Mouse (Mus musculus) megakaryocyte-erythroid progenitor cell, adult 5-6 weeks (primary cell): ENCODE data around the gene Cmklr1. TPM values are rescaled to one million over a fixed set of nuclear protein-coding genes. Genes with fewer than 3 reads are reported as not detected.

Experiments
- ATAC-seq: replicated peaks from 2 replicates; pipeline ENCODE4 v1.8.0; 2016; ENCODE audit warnings: mild to moderate bottlenecking, inconsistent platforms; ENCODE audit not compliant: severe bottlenecking, poor library complexity, low FRiP score, low TSS enrichment
- total RNA-seq, 2 experiments: library from RNA; stranded (forward) in 1 of 2; stranded (reverse) in 1 of 2; fragments of 200-1000, 215-1000 nt in 1 of 2; fragments of >200 nt in 1 of 2; fragmentation: Nextera tagmentation in 1 of 2; gene quantifications; 2 replicates each; pipeline ENCODE4 v1.2.3; 2014 to 2017

Gene Cmklr1
- total RNA-seq, 2 experiments from 2014 or later = 0.23 to 0.48 TPM

DNA sequence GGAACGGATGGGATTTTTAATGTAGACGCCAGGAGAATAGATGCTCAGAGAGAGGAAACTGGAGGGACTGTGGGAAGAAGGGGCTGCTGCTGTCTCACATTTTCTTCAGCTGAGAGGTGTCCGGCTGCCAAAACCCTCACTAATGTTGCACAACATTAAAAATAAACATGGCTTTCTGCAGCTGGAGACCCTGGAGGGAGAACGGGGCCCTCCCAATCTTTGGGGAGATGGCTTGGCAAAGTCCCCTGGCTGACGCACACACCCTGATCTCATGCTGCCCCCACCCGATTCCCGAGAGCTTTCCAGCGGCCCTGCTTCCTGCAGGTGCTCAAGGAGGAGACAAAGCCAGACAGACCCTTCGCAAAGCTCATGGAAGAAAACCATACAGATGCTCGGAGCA is 10.6 kb upstream of the Cmklr1 start:
- ATAC-seq = no peak

DNA sequence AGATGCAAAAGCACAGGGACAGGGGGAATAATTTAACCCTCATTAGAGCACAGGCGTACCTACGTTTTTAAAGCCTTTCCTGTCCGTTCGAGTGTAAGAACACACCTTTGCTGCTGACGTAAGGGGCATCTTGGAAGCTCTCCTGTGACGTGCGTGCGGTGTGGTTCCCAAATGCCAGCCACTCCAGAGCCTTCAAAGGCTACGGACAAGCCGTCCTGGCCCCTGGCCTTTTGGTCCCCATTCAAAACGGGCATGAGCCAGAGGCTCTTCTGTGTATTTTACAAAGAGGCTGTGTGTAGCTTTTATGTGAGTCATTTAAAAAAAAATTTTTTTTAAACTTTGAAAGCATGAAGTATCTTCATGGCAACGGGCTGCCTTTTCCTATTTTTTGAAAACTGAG is 4.6 kb upstream of the Cmklr1 start:
- no peak for ATAC-seq

DNA sequence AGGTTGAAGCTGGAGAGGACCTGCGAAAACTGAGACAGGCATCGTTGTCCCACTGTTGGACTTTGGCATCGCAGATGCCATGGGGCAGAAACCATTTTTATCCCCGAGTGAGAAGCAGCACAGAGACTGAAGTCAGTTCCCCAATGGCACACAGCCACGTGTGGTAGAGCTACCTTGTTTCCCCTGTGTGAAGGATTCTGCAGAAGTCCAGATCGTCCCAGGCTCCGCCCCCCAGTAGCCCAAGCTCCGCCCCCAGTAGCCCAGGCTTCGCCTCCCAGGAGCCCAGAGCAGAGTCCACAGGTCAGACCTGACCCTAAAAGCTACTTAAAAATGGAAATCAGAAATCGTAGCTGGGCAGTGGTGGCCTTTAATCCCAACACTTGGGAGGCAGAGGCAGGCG is 4.0 kb upstream of the Cmklr1 start:
- no peak for ATAC-seq

DNA sequence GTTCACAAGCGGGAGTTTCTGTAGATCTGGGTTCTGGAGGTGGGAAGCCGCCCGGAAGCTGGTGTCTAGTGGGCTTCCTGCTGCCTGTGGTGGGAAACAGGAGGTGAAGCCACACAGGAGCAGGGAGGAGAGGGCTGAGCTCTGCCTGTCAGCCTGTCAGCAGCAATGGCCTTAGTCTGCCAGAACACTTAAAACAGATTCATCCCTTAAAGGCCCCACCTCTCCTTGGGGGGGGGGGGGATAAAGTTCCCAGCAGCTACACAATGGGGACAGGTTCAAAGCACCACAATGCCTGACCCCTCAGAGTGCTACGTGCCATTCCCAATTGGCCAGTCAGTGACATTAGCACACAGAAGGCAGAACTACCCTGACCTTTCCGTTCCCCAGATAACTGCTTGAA is 2.0 kb upstream of the Cmklr1 start:
- no peak for ATAC-seq

DNA sequence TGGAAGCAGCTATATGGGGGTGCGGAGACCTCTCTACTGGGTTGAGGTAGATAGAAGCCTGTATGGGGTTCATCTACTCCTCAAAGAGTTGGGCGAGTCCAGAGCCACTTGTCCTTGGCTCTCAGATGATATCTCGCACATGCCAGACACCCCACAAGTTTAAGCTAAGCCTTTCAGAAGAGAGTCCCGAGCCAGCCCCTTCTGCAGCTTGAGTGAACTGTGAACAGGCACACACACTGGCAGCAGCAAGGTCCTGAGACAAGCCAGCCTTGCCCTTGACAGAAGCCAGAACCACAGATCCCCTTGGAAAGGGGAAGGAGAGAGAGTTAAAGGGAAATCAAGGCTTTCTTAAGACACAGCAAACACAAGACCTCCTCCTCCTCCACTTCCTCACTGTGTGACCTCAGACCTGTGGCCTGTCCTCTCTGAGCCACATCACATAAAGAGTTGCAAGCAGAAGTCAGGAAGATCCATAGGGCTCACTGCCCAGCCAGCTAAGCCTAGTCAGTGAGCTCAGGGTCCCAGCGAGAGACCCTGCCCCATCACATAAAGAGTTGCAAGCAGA is 1.5 kb downstream of the Cmklr1 start:
- ATAC-seq = no peak

DNA sequence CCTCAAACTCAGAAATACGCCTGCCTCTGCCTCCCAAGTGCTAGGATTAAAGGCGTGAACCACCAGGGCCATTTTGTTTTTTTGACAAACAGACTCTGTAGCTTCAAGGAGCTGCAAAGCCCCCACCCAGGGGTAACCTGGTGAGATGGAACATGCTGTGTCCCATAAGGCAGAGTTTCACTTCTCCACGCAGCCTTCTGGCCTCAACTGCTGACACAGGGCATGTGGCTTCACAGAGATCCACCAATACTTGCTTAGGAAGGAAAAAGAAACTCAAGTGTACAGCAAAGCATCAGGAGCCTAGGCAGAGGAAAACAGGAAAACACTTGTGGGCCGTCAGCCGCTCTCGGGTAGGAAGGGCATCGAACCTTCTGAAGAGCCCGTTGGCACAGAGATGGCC is 3.1 kb downstream of the Cmklr1 start:
- no peak for ATAC-seq

DNA sequence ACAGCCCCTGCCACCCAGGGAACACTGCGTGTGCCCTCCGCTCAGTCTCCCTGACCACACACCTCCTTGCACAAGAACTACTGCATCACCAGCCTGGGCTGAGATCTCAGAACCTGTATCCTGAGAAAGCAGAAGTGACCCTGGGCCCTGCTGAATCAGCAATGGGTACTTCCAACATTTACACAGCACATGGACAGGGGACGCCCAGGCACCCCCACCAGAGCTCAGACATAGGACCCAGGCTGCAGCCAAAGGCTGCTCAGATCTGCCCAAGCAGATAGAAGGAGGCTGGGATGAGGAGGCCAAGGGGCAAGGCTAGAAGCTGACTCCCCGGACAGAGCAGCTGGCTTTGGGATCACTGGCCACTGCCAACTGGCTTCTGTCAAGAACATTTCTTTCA is 5.7 kb downstream of the Cmklr1 start:
- ATAC-seq = no peak

DNA sequence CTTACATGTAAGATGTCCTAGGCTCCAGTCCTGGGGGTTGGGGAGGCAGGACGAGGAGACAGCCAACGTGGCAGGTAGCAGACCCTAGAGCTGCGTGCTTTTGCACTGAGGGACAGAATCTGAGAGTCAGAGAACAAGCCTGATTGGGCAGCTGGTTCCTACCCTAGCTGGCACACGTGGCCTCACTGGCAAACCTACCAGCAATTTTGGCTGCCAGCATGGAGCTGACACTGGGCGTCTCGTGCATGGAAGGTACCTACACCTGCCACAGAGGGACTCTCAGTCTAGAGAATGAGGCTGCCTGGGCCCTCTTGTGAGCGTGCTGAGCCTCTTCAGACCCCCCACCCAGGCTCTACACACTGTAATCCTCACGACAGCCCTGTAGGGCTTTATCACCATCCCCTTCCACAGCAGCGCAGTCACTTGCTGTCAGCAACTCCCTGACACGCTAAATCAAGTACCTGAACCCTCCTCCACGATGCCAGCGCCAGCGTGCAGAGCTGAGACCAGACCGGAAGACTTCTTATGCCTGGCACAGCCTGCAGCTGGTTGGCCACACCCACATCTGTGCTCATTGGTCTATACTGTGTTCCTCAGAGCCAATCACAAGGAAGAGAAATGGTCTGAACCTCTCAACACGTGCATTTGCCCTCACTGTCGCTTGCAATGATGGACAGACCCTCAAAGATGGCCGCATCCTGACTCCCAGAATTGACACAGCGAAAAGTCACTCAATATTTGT is 6.9 kb downstream of the Cmklr1 start:
- ATAC-seq = peak; percentile 86

DNA sequence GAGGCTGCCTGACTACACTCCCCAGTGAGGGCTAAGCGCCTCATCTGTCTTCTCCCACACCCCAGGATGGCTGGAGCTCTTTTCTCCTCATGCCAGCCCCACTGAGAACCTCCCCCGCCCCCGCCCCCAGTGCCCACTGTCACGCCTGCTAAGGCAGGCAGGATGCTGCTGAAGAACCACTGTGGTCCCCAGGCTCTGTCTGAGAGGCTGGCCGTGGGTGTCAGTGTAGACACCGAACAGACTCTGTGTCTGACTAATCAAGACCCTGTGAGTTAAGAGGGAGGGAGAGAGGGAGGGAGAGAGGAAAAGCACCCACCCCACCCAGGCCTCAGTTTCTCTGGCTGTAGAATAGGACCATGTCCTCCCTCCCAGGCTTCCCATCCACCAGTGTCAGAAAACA is 9.2 kb downstream of the Cmklr1 start:
- no peak for ATAC-seq

DNA sequence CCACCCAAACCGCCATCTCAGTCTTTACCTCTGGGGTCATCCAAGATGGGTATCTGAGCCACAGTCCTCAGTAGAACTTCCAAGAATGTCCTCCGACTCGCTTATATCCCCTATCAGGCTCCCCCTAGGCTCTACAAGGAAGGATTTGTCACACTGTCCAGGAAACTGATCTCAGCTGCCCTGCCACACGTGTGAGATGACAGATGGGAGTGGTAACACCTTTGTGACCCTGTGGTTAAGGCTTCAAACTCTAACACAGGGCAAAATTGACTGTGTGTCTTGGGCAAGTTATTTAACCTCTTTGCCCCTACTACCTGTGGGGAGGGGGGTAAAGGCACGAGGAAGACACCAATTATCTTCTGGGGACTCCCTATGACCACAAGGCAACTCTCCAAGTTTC is 11.1 kb downstream of the Cmklr1 start:
- no peak for ATAC-seq

DNA sequence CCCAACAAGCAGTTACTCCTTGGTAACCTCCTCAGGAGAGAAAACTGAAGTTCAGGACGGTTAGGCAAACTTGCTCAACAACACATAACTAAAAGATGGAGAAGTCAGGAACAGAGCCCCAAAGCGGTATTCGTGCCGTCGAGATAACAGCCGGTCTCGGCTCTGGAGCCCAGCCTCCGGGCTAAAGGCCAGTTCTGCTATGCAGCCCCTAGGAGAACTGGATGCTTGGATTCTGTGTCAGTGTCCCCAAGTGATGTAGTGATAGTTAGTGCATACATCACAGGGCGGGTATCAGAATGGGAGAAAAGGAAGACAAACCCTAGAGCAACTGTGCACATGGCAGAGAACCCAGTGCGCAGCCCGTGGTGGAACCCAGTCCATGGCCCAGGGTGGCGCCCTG is 12.2 kb downstream of the Cmklr1 start:
- no peak for ATAC-seq

DNA sequence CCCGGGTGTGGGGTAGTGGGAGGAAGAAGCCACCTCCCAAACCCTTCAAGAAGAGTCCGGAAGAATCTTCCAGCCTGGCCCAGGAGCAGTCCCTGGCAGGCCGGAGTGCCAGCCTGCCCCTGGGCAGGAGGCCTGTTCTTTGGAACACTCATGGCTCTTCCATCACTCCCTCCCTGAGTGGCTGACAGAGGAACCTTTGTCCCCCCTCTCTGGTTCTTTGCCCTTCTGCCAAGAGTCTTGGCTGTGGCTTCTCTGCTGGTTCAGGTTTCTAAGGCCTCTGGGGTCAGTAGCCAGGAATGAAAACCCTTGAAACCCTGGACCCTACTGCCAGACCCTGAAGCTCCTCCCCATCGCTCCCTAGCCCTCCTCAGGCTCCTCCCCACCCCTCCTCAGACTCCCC is 12.6 kb downstream of the Cmklr1 start:
- ATAC-seq = no peak

DNA sequence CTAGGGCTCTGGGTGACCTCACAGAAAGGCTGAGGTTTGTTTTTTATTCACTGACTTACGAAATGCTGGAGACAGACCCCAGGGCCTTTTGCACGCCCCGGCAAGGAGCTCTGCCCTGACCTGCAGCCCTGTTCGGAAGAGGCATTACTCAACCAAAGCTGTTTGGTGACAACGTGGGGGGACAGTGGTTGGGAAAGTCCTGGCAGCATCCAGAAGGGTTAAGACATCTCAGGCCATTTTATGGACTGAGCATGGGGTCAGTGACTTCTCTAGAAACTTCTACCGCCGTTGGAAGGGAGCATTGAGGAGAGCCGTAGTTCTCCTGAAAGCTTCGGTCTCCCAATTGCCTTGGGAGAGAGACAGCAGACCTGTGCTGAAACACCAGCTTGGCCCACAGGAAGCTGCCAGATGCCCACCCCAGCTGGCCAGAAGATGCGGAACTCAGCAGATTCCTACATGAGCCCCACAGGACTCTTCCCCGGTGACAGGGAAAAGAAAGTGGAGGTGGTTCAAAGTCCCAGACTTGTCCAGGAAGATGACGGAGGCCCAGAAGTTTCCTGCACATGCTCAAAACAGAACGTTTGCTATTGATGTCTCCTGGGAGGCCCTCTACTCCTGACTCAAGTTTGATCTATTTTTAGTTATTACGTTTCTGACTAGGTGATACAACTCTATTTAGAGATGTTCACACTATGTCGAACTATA is 14.2 kb downstream of the Cmklr1 start:
- no peak for ATAC-seq

DNA sequence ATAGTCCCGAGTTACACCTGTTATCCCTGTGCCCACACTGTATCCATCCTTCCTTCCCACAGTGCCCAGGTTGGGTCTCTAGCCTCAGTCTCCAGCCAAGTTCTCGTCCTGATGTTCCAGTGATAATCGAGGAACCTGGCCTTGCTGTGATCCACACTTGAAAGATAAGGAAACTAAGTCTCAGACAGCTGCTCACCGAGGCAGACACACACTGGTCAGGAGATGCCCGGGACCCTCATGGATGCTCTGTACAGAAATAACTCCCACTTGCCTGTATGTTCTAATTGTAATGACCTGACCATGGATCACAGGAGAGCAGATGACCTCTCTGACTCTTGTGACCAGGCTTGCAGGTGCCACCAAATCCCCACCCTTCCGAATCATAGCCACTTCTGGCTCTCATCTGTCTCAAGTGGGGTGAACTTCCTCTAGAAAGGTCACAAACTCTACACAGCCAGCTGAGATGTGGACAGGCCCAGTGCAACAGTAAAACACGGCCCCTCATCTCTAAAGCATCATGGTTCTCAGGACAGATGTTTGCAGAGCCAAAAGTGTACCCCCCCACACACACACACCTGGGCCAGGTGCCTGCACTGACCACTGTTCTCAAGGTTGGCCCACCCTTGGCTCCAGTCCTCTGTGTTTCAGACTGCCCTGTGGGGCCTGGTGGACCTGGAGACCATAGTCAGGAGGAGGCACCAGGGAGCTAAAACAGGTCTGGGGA is 15.2 kb downstream of the Cmklr1 start:
- ATAC-seq = no peak

DNA sequence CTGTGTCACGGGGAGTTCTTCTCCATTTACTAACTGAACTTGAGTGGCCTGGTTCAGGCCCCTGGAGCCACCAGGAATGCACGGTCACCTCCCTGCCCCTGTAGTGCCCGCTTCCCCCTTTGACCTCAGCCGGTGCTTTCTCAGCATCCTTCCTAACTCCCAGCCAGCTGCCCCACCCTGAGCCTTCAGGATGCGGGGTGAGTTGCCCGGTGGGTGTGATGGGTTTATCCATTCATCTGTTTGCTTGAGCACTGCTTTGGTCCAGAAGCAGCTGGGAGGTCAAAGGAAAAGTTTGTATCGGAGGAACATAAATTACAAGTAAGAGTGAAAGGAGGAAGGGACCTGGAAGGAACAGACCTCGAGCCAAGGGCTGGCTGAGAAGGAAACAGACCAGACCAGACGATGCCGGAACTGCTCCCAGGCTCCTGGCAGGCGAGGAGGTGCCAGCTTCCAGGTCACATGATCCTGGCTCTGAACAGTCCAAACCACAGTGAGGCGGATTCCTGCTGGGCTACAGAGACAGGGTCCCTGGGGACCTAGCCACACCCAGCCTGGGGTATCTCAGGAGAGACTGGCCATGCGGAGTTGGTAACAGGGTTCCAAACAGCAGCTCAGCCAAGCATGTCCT is 16.1 kb downstream of the Cmklr1 start:
- no peak for ATAC-seq

DNA sequence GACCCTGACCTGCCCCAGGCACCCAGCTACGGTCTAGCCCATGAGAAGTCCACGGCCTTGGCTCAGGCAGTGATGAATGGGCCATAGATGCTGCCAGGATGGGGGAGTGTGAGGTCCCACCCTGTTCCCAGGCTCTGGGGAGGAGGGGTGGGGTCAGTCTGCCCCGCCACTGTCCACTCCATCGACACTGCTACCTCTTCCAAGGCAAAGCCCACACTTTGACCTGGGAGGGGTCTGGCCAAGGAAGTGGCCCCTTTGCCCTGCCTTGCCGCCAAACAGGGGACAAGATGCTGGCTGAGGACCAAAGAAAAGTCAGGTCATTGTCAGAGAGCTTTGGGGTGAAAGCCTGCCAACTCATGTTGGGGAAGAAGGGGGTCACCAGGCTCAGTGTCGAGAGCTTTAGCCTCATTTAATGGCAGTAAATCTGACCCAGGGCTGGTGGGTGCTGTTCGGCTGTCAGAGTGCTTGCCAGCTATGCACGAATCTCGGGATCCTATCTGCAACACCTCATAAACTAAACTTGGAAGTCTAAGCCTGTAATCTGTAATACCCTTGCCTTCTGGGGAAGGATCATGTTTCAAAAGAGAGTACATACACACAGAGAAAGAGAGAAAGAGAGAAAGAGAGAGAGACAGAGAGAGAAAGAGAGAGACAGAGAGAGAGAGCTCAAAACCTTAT is 17.1 kb downstream of the Cmklr1 start:
- no peak for ATAC-seq

DNA sequence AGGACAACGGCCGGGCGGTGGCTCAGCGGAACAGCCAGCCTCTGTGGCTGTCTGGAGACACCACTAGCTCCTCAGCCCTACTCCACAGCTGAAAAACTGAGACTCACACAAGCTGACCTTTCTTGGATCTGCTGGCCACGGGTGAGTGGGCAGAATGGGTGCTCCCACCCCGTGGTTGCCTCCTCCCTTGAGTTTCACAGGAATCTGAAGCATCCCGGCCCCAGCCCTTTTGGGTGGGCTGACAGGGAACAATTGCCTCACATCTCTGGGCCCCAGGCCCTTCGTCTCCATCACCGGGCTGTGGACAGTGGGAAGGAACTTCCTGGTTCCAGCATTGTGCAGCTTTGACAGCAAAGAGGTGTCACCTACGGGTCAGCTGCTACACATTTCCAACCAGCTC is 20.1 kb downstream of the Cmklr1 start:
- no peak for ATAC-seq

DNA sequence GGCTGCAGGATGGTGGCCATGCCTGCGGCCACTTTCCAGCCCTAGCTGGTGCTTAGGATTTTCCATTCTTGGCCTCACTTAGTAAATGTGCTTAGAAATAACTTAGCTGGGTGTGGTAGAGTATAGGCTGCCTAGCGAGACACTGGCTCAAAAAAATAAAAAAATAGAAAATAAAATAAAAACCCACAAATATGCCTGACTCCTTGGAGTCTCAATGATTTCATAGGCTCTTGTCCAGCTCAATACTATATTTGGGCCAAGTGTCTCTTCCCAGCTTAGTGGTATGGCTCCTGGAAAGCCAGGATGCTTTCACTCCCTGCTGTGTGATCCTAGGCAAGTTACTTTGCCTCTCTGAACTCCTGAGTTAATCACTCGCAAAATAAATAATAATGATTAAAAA is 21.0 kb downstream of the Cmklr1 start:
- no peak for ATAC-seq

DNA sequence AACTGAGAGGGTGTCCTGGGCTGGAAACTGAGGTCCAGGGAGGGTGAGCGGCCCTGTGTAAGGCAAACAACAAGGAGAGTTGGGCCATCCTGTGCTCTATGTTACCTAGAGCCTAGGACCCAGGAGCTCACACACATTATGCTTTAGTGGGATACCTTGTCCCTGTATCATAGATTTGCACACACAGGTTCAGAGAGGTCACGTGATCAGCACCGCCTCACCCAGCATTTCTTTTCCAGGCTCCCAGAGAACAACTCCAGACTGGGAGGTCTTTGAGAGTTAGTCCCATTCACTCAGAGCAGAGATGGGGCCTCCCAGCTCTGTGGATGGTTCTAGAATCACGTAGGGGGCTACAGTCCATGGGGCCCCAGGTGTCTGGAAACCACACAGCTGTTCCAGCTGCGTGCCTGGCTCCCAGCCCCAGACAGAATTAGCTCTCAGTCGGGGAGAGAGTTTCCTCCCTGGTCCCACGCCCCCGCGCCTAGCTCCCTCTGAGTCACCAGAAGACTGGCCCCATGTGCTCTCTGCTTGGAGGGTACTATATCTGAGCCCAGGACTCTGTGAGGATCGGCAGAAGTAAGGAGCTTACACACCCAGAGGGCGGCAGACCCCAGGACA is 22.3 kb downstream of the Cmklr1 start:
- no peak for ATAC-seq
